Mouse (Mus musculus) cerebellum, adult 9-11 months (tissue): ENCODE results near the gene Hs2st1.

Source experiments
- DNase-seq: peaks from one replicate; pipeline ENCODE4 v3.0.0; 2022

The Hs2st1 gene

GRCm38 (mm10) chr3:144584789-144585553 is 15.0 kb upstream of the Hs2st1 start:
- DNase-seq, result no peak

GRCm38 (mm10) chr3:144583789-144584188 is 13.8 kb upstream of the Hs2st1 start:
- DNase-seq, result no peak

GRCm38 (mm10) chr3:144582306-144582705 is 12.3 kb upstream of the Hs2st1 start:
- DNase-seq, result no peak

- no peak for DNase-seq
Observed at GRCm38 (mm10) chr3:144581842-144582241, 11.9 kb upstream of the Hs2st1 start.

GRCm38 (mm10) chr3:144580281-144580680 is 10.3 kb upstream of the Hs2st1 start:
- DNase-seq, result no peak

- DNase-seq, result no peak
Observed at GRCm38 (mm10) chr3:144579796-144580195, 9.8 kb upstream of the Hs2st1 start.

- DNase-seq, result no peak
Observed at GRCm38 (mm10) chr3:144578921-144579320, 8.9 kb upstream of the Hs2st1 start.

- no peak for DNase-seq
Observed at GRCm38 (mm10) chr3:144577366-144578340, 7.7 kb upstream of the Hs2st1 start.

- DNase-seq, result no peak
Observed at GRCm38 (mm10) chr3:144574256-144574655, 4.3 kb upstream of the Hs2st1 start.

GRCm38 (mm10) chr3:144570816-144571487 is 971 bp upstream of the Hs2st1 start:
- no peak for DNase-seq

- no peak for DNase-seq
Observed at GRCm38 (mm10) chr3:144569401-144569971, 495 bp downstream of the Hs2st1 start.

- DNase-seq, result no peak
Observed at GRCm38 (mm10) chr3:144568861-144569361, 1.1 kb downstream of the Hs2st1 start.

- no peak for DNase-seq
Observed at GRCm38 (mm10) chr3:144565212-144565611, 4.8 kb downstream of the Hs2st1 start.

- no peak for DNase-seq
Observed at GRCm38 (mm10) chr3:144563916-144564315, 6.1 kb downstream of the Hs2st1 start.

GRCm38 (mm10) chr3:144561511-144562250 is 8.3 kb downstream of the Hs2st1 start:
- no peak for DNase-seq

- no peak for DNase-seq
Observed at GRCm38 (mm10) chr3:144558274-144558673, 11.7 kb downstream of the Hs2st1 start.

- DNase-seq, result no peak
Observed at GRCm38 (mm10) chr3:144556625-144557324, 13.2 kb downstream of the Hs2st1 start.

GRCm38 (mm10) chr3:144555144-144555543 is 14.8 kb downstream of the Hs2st1 start:
- DNase-seq, result no peak

- DNase-seq, result no peak
Observed at GRCm38 (mm10) chr3:144554503-144554902, 15.5 kb downstream of the Hs2st1 start.

- no peak for DNase-seq
Observed at GRCm38 (mm10) chr3:144553942-144554341, 16.0 kb downstream of the Hs2st1 start.

- DNase-seq, result no peak
Observed at GRCm38 (mm10) chr3:144551416-144551815, 18.6 kb downstream of the Hs2st1 start.
